Mouse (Mus musculus): ENCODE measurements around the gene Olfr1419. TPM values are rescaled to one million over a fixed set of nuclear protein-coding genes. Genes with fewer than 3 reads are reported as not detected.

Olfr1419 gene
- total RNA-seq, 2 experiments from 2014 or later = not detected

Small RNA genes lying within 50 kb of the gene (microRNA-seq; reads per million reads assigned to microRNA genes)
- 9.1 to 9.5 reads per million in 2 experiments for gene Mir6994

Other genes with a start within 250 kb of the Olfr1419 start
- gene Ms4a3, start 234.3 kb downstream of the Olfr1419 start, total RNA-seq (2021) = not detected
- gene Oosp2, start 214.5 kb downstream of the Olfr1419 start, total RNA-seq (2021) = not detected
- not detected for gene Oosp1, start 184.0 kb downstream of the Olfr1419 start, total RNA-seq (2021)
- gene Oosp3, start 178.1 kb downstream of the Olfr1419 start, total RNA-seq (2021) = not detected
- not detected for gene Gif, start 127.6 kb downstream of the Olfr1419 start, total RNA-seq (2021)
- 10 to 100 TPM; 37.9 to 41.2 TPM for gene Mrpl16, start 104.7 kb downstream of the Olfr1419 start, total RNA-seq (2021)
- gene Stx3, start 55.7 kb downstream of the Olfr1419 start, total RNA-seq (2021) = 10 to 100 TPM; 19.6 to 27.8 TPM
- not detected for gene Olfr1417, start 35.9 kb downstream of the Olfr1419 start, total RNA-seq (2021)
- gene Olfr1418, start 14.0 kb downstream of the Olfr1419 start, total RNA-seq (2021) = not detected
- gene Olfr1420, start 11.5 kb upstream of the Olfr1419 start, total RNA-seq (2021) = not detected
- gene Patl1, start 37.3 kb upstream of the Olfr1419 start, total RNA-seq (2021) = 10 to 100 TPM; 19.1 to 20.2 TPM
- gene Osbp, start 90.8 kb upstream of the Olfr1419 start, total RNA-seq (2021) = 10 to 100 TPM; 54.8 to 56.2 TPM
- not detected for gene Olfr1423, start 166.2 kb upstream of the Olfr1419 start, total RNA-seq (2021)
- not detected for gene Olfr1424, start 187.6 kb upstream of the Olfr1419 start, total RNA-seq (2021)
- gene Olfr1425, start 202.6 kb upstream of the Olfr1419 start, total RNA-seq (2021) = not detected
- not detected for gene Olfr1426, start 216.9 kb upstream of the Olfr1419 start, total RNA-seq (2021)
- not detected for gene Olfr1427, start 228.2 kb upstream of the Olfr1419 start, total RNA-seq (2021)
- not detected for gene Olfr1428, start 240.8 kb upstream of the Olfr1419 start, total RNA-seq (2021)
- not detected for gene Olfr76, start 248.1 kb upstream of the Olfr1419 start, total RNA-seq (2021)

Measured in layer of hippocampus, postnatal 14 days (tissue).